Mouse (Mus musculus): ENCODE measurements around the gene Ppp1r14c.

The Ppp1r14c gene

GRCm38 (mm10) chr10:3366036-3366869 is at the start of gene Ppp1r14c:
TSS of gene Ppp1r14c (plus strand) at chr10:3366057.
- DNase-seq (ENCODE audit: low spot score) = peak; percentile 64

GRCm38 (mm10) chr10:3321406-3321805 is 44.5 kb upstream of the Ppp1r14c start:
- DNase-seq (ENCODE audit: low spot score) = no peak

GRCm38 (mm10) chr10:3325447-3325846 is 40.4 kb upstream of the Ppp1r14c start:
- peak; percentile 4 for DNase-seq (ENCODE audit: low spot score)

GRCm38 (mm10) chr10:3332880-3333279 is 33.0 kb upstream of the Ppp1r14c start:
- peak; percentile 85 for DNase-seq (ENCODE audit: low spot score)

- no peak for DNase-seq (ENCODE audit: low spot score)
Measured at GRCm38 (mm10) chr10:3334570-3334969, 31.3 kb upstream of the Ppp1r14c start.

GRCm38 (mm10) chr10:3336729-3337329 is 29.0 kb upstream of the Ppp1r14c start:
- no peak for DNase-seq (ENCODE audit: low spot score)

- DNase-seq (ENCODE audit: low spot score) = no peak
Measured at GRCm38 (mm10) chr10:3337330-3337901, 28.4 kb upstream of the Ppp1r14c start.

GRCm38 (mm10) chr10:3345706-3346105 is 20.2 kb upstream of the Ppp1r14c start:
- no peak for DNase-seq (ENCODE audit: low spot score)

- DNase-seq (ENCODE audit: low spot score) = no peak
Measured at GRCm38 (mm10) chr10:3359531-3359930, 6.3 kb upstream of the Ppp1r14c start.

GRCm38 (mm10) chr10:3365671-3366035 is 204 bp upstream of the Ppp1r14c start:
- no peak for DNase-seq (ENCODE audit: low spot score)

- peak; percentile 34 for DNase-seq (ENCODE audit: low spot score)
Measured at GRCm38 (mm10) chr10:3366870-3367431, 1.1 kb downstream of the Ppp1r14c start.

GRCm38 (mm10) chr10:3367440-3367839 is 1.6 kb downstream of the Ppp1r14c start:
- no peak for DNase-seq (ENCODE audit: low spot score)

- DNase-seq (ENCODE audit: low spot score) = no peak
Measured at GRCm38 (mm10) chr10:3383176-3383575, 17.3 kb downstream of the Ppp1r14c start.

- no peak for DNase-seq (ENCODE audit: low spot score)
Measured at GRCm38 (mm10) chr10:3392251-3392650, 26.4 kb downstream of the Ppp1r14c start.

- DNase-seq (ENCODE audit: low spot score) = no peak
Measured at GRCm38 (mm10) chr10:3393548-3393947, 27.7 kb downstream of the Ppp1r14c start.

GRCm38 (mm10) chr10:3394193-3394592 is 28.3 kb downstream of the Ppp1r14c start:
- no peak for DNase-seq (ENCODE audit: low spot score)

GRCm38 (mm10) chr10:3394671-3395288 is 28.9 kb downstream of the Ppp1r14c start:
- no peak for DNase-seq (ENCODE audit: low spot score)

GRCm38 (mm10) chr10:3395341-3395931 is 29.6 kb downstream of the Ppp1r14c start:
- DNase-seq (ENCODE audit: low spot score) = no peak

- no peak for DNase-seq (ENCODE audit: low spot score)
Measured at GRCm38 (mm10) chr10:3396008-3396795, 30.3 kb downstream of the Ppp1r14c start.

- DNase-seq (ENCODE audit: low spot score) = no peak
Measured at GRCm38 (mm10) chr10:3397406-3397805, 31.5 kb downstream of the Ppp1r14c start.

GRCm38 (mm10) chr10:3398051-3398450 is 32.2 kb downstream of the Ppp1r14c start:
- DNase-seq (ENCODE audit: low spot score) = no peak
